Mouse (Mus musculus): ENCODE measurements at regions not wholly inside any gene's neighbourhood (a gene's known extent, or its start where the extent isn't known, plus 50 kb on each side); places are given as distances from the start of the nearest gene placed in this dataset.

GRCm38 (mm10) chr9:41583276-41583675 lies 421.8 kb upstream of the Ubash3b start:
- ATAC-seq (replicated peaks; ENCODE audit: insufficient number of reproducible peaks, low FRiP score, low TSS enrichment, poor library complexity, severe bottlenecking): no peak

- no peak for ATAC-seq (replicated peaks; ENCODE audit: insufficient number of reproducible peaks, low FRiP score, low TSS enrichment, poor library complexity, severe bottlenecking)
Measured at GRCm38 (mm10) chr9:41582711-41583236, 421.3 kb upstream of the Ubash3b start.

GRCm38 (mm10) chr9:41582171-41582570 lies 420.7 kb upstream of the Ubash3b start:
- ATAC-seq (replicated peaks; ENCODE audit: insufficient number of reproducible peaks, low FRiP score, low TSS enrichment, poor library complexity, severe bottlenecking): no peak

- ATAC-seq (replicated peaks; ENCODE audit: insufficient number of reproducible peaks, low FRiP score, low TSS enrichment, poor library complexity, severe bottlenecking): no peak
Measured at GRCm38 (mm10) chr9:41581741-41582140, 420.2 kb upstream of the Ubash3b start.

- no peak for ATAC-seq (replicated peaks; ENCODE audit: insufficient number of reproducible peaks, low FRiP score, low TSS enrichment, poor library complexity, severe bottlenecking)
Measured at GRCm38 (mm10) chr9:41581152-41581551, 419.7 kb upstream of the Ubash3b start.

GRCm38 (mm10) chr9:41580611-41581041 lies 419.1 kb upstream of the Ubash3b start:
- ATAC-seq (replicated peaks; ENCODE audit: insufficient number of reproducible peaks, low FRiP score, low TSS enrichment, poor library complexity, severe bottlenecking): no peak

- no peak for ATAC-seq (replicated peaks; ENCODE audit: insufficient number of reproducible peaks, low FRiP score, low TSS enrichment, poor library complexity, severe bottlenecking)
Measured at GRCm38 (mm10) chr9:41580067-41580466, 418.6 kb upstream of the Ubash3b start.

GRCm38 (mm10) chr9:41579107-41580014 lies 417.9 kb upstream of the Ubash3b start:
- no peak for ATAC-seq (replicated peaks; ENCODE audit: insufficient number of reproducible peaks, low FRiP score, low TSS enrichment, poor library complexity, severe bottlenecking)

GRCm38 (mm10) chr9:41578221-41579106 lies 417.0 kb upstream of the Ubash3b start:
- no peak for ATAC-seq (replicated peaks; ENCODE audit: insufficient number of reproducible peaks, low FRiP score, low TSS enrichment, poor library complexity, severe bottlenecking)

GRCm38 (mm10) chr9:41577760-41578159 lies 416.3 kb upstream of the Ubash3b start:
- no peak for ATAC-seq (replicated peaks; ENCODE audit: insufficient number of reproducible peaks, low FRiP score, low TSS enrichment, poor library complexity, severe bottlenecking)

GRCm38 (mm10) chr9:41575826-41576225 lies 414.3 kb upstream of the Ubash3b start:
- no peak for ATAC-seq (replicated peaks; ENCODE audit: insufficient number of reproducible peaks, low FRiP score, low TSS enrichment, poor library complexity, severe bottlenecking)

- no peak for ATAC-seq (replicated peaks; ENCODE audit: insufficient number of reproducible peaks, low FRiP score, low TSS enrichment, poor library complexity, severe bottlenecking)
Measured at GRCm38 (mm10) chr9:41570262-41570661, 408.8 kb upstream of the Ubash3b start.

- no peak for ATAC-seq (replicated peaks; ENCODE audit: insufficient number of reproducible peaks, low FRiP score, low TSS enrichment, poor library complexity, severe bottlenecking)
Measured at GRCm38 (mm10) chr9:41566496-41566895, 405.0 kb upstream of the Ubash3b start.

- ATAC-seq (replicated peaks; ENCODE audit: insufficient number of reproducible peaks, low FRiP score, low TSS enrichment, poor library complexity, severe bottlenecking): no peak
Measured at GRCm38 (mm10) chr9:41565784-41566183, 404.3 kb upstream of the Ubash3b start.

GRCm38 (mm10) chr9:41563376-41563775 lies 401.9 kb upstream of the Ubash3b start:
- no peak for ATAC-seq (replicated peaks; ENCODE audit: insufficient number of reproducible peaks, low FRiP score, low TSS enrichment, poor library complexity, severe bottlenecking)

- no peak for ATAC-seq (replicated peaks; ENCODE audit: insufficient number of reproducible peaks, low FRiP score, low TSS enrichment, poor library complexity, severe bottlenecking)
Measured at GRCm38 (mm10) chr9:41558456-41558855, 397.0 kb upstream of the Ubash3b start.

GRCm38 (mm10) chr9:41556888-41557287 lies 395.4 kb upstream of the Ubash3b start:
- ATAC-seq (replicated peaks; ENCODE audit: insufficient number of reproducible peaks, low FRiP score, low TSS enrichment, poor library complexity, severe bottlenecking): no peak

GRCm38 (mm10) chr9:41545776-41546175 lies 384.3 kb upstream of the Ubash3b start:
- ATAC-seq (replicated peaks; ENCODE audit: insufficient number of reproducible peaks, low FRiP score, low TSS enrichment, poor library complexity, severe bottlenecking): no peak

- no peak for ATAC-seq (replicated peaks; ENCODE audit: insufficient number of reproducible peaks, low FRiP score, low TSS enrichment, poor library complexity, severe bottlenecking)
Measured at GRCm38 (mm10) chr9:41542511-41542910, 381.0 kb upstream of the Ubash3b start.
